Mouse (Mus musculus) liver, embryonic 14.5 days (tissue): ENCODE data around the gene Max. TPM values are rescaled to one million over a fixed set of nuclear protein-coding genes. Genes with fewer than 3 reads are reported as not detected.
A peak's percentile ranks its signal among the peaks of the same experiment; 100 is the strongest.

Source experiments
- ATAC-seq: fragments of 200-750 bp; cut with Nextera tagmentation; 2 replicates; pipeline ENCODE4 v1.8.0; 2017; ENCODE audit warnings: moderate number of reproducible peaks, mild to moderate bottlenecking, moderate library complexity; ENCODE audit not compliant: insufficient read depth
- DNase-seq, 3 experiments: peaks; one replicate each; pipeline ENCODE4 v3.0.0-alpha.2; 2012 to 2013; ENCODE audit warnings: low read depth in 3 of 3, low spot score in 3 of 3
- H3K27ac ChIP-seq: fragments of 300-500 bp; sonication (generic); 2 replicates; pipeline ENCODE4 v1.5.1; 2014; ENCODE audit warnings: moderate library complexity, mild to moderate bottlenecking, control low read depth, inconsistent platforms
- H3K27me3 ChIP-seq: fragments of 300-500 bp; sonication (generic); 2 replicates; pipeline ENCODE4 v1.6.1; 2014; ENCODE audit warnings: mild to moderate bottlenecking, low read length, moderate library complexity; ENCODE audit not compliant: control insufficient read depth, insufficient read depth
- H3K36me3 ChIP-seq: fragments of 300-500 bp; sonication (generic); replicated peaks from 2 replicates; pipeline ENCODE4 v1.6.1; 2014; ENCODE audit warnings: low read depth; ENCODE audit not compliant: control insufficient read depth, insufficient read depth
- H3K4me1 ChIP-seq, 2 experiments: fragments of 200-500 bp in 1 of 2; fragments of 300-500 bp in 1 of 2; sonication (generic) in 1 of 2; replicated peaks; 2 replicates each; pipeline ENCODE4 v1.6.1; 2012 to 2014; ENCODE audit warnings: antibody characterized with exemption in 1 of 2, inconsistent platforms in 1 of 2, low read length in 1 of 2; ENCODE audit not compliant: control insufficient read depth in 2 of 2, insufficient read depth in 2 of 2
- H3K4me2 ChIP-seq: fragments of 300-500 bp; sonication (generic); 2 replicates; pipeline ENCODE4 v1.6.1; 2014; ENCODE audit warnings: low read depth, mild to moderate bottlenecking, control low read depth, moderate library complexity
- H3K4me3 ChIP-seq, 2 experiments: fragments of 200-500 bp in 1 of 2; fragments of 300-500 bp in 1 of 2; sonication (generic) in 1 of 2; 2 replicates each; pipeline ENCODE4 v1.5.1; 2012 to 2014; ENCODE audit warnings: low read depth in 2 of 2, low read length in 2 of 2, mild to moderate bottlenecking in 2 of 2, control low read depth in 1 of 2, inconsistent platforms in 1 of 2, moderate library complexity in 1 of 2; ENCODE audit not compliant: insufficient read depth in 1 of 2
- H3K9ac ChIP-seq: fragments of 300-500 bp; sonication (generic); replicated peaks from 2 replicates; pipeline ENCODE4 v1.6.1; 2014; ENCODE audit warnings: mild to moderate bottlenecking, control low read depth, moderate library complexity
- H3K9me3 ChIP-seq: fragments of 300-500 bp; sonication (generic); 2 replicates; pipeline ENCODE4 v1.6.1; 2016; ENCODE audit warnings: low read length, mixed read lengths; ENCODE audit not compliant: control insufficient read depth
- CTCF ChIP-seq: IDR thresholded peaks from 2 replicates; pipeline ENCODE4 v1.5.1; 2016; ENCODE audit warnings: antibody characterized with exemption, low read depth, control low read depth
- EP300 ChIP-seq: IDR thresholded peaks from 2 replicates; pipeline ENCODE4 v1.6.1; 2016; ENCODE audit warnings: antibody characterized with exemption, low read depth
- WGBS: fragments of 180-500 bp; shearing (Covaris S2); extraction: QIAGEN DNeasy Blood & Tissue Kit; methylation state at CpG from one replicate; pipeline ENCODE4 v1.1.7; 2014; ENCODE audit not compliant: insufficient replicate concordance; 5-methylcytosine and 5-hydroxymethylcytosine counted together
- polyA plus RNA-seq, 2 experiments: library from polyadenylated mRNA; depleted of rRNA in 1 of 2; stranded (reverse) in 1 of 2; unstranded in 1 of 2; fragments of >200 nt; fragmentation: Nextera tagmentation in 1 of 2; extraction: Ambion mirVana in 1 of 2; gene quantifications; 2 replicates each; pipeline versions ENCODE4 v1.2.1 to v1.2.3; 2012 to 2014

Gene Max
- polyA plus RNA-seq, 2 experiments: 26.2 to 27.5 TPM

GRCm38 (mm10) chr12:76923118-76923517 is 38.9 kb downstream of the Max start:
- H3K27ac ChIP-seq: no peak overlapping the region
- no peaks in the 10 kb centered on the region for H3K27me3 ChIP-seq
- ATAC-seq (no peak), DNase-seq (no peak)
- H3K9me3 ChIP-seq: no peaks in the 10 kb centered on the region
- H3K4me2 ChIP-seq: no peak overlapping the region
- peaks cover 14% of the 10 kb centered on the region for H3K36me3 ChIP-seq
- H3K4me3 ChIP-seq: no peak overlapping the region
- 83% methylated on average over 8 of the region's 8 CpGs for WGBS
- TF ChIP-seq CTCF: no peak
- TF ChIP-seq EP300: no peak
- peaks cover 10 to 13% of the 10 kb centered on the region in 2 experiments for H3K4me1 ChIP-seq
- H3K9ac ChIP-seq: no peak overlapping the region

- H3K4me1 ChIP-seq: peaks cover 18 to 21% of the 10 kb centered on the region in 2 experiments
- DNase-seq (no peak), ATAC-seq (no peak)
- no peak overlapping the region for H3K4me3 ChIP-seq
- 87% methylated on average over 8 of the region's 8 CpGs for WGBS
- H3K27me3 ChIP-seq: no peaks in the 10 kb centered on the region
- no peak overlapping the region for H3K27ac ChIP-seq
- H3K9ac ChIP-seq: no peak overlapping the region
- no peak for TF ChIP-seq CTCF
- no peak for TF ChIP-seq EP300
- no peaks in the 10 kb centered on the region for H3K9me3 ChIP-seq
- peaks cover 19% of the 10 kb centered on the region for H3K36me3 ChIP-seq
- H3K4me2 ChIP-seq: no peak overlapping the region
These were observed 41.0 kb downstream of the Max start for GRCm38 (mm10) chr12:76920990-76921389.

- H3K4me3 ChIP-seq: no peak overlapping the region
- H3K36me3 ChIP-seq: peaks cover 20% of the 10 kb centered on the region
- no peaks in the 10 kb centered on the region for H3K9me3 ChIP-seq
- TF ChIP-seq EP300: no peak
- TF ChIP-seq CTCF: no peak
- WGBS: 72% methylated on average over 6 of the region's 6 CpGs
- no peaks in the 10 kb centered on the region for H3K27me3 ChIP-seq
- no peak overlapping the region for H3K4me2 ChIP-seq
- H3K9ac ChIP-seq: no peak overlapping the region
- no peak overlapping the region for H3K27ac ChIP-seq
- ATAC-seq (no peak), DNase-seq (no peak)
- peaks cover 18 to 21% of the 10 kb centered on the region in 2 experiments for H3K4me1 ChIP-seq
These were observed 41.6 kb downstream of the Max start for GRCm38 (mm10) chr12:76920398-76920797.

GRCm38 (mm10) chr12:76918855-76919254 is 43.1 kb downstream of the Max start:
- no peak overlapping the region for H3K4me2 ChIP-seq
- 0 out of 2 replicates have a peak, but pooled peaks have one; percentile 19 for TF ChIP-seq EP300
- no peak for TF ChIP-seq CTCF
- H3K4me1 ChIP-seq: peaks cover 18 to 21% of the 10 kb centered on the region in 2 experiments
- no peaks in the 10 kb centered on the region for H3K27me3 ChIP-seq
- peak overlapping the region; percentile 18; the same call in 1 of the 2 replicates for H3K9ac ChIP-seq
- H3K27ac ChIP-seq: peak overlapping the region; percentile 65
- no peak for DNase-seq
- H3K4me3 ChIP-seq: no peak overlapping the region
- H3K9me3 ChIP-seq: no peaks in the 10 kb centered on the region
- 61% methylated on average over 3 of the region's 3 CpGs for WGBS
- peaks cover 23% of the 10 kb centered on the region for H3K36me3 ChIP-seq
- no peak for ATAC-seq

GRCm38 (mm10) chr12:76918113-76918512 is 43.9 kb downstream of the Max start:
- Histone ChIP-seq H3K4me3 (no peak overlapping the region), H3K9ac (peak overlapping the region; percentile 1), H3K27ac (peak overlapping the region; percentile 65), H3K4me2 (peak overlapping the region; percentile 13), H3K4me1 (peaks cover 18 to 21% of the 10 kb centered on the region in 2 experiments), H3K36me3 (peaks cover 27% of the 10 kb centered on the region), H3K9me3 (no peaks in the 10 kb centered on the region), H3K27me3 (no peaks in the 10 kb centered on the region)
- ATAC-seq: peak; percentile 63; the same call in 1 of the 2 replicates
- no peak for DNase-seq
- WGBS: 63% methylated on average over 6 of the region's 6 CpGs
- TF ChIP-seq CTCF (no peak), EP300 (0 out of 2 replicates have a peak, but pooled peaks have one; percentile 14)
